Mouse (Mus musculus): Measurements from ENCODE around the gene Stk32c.

DNA sequence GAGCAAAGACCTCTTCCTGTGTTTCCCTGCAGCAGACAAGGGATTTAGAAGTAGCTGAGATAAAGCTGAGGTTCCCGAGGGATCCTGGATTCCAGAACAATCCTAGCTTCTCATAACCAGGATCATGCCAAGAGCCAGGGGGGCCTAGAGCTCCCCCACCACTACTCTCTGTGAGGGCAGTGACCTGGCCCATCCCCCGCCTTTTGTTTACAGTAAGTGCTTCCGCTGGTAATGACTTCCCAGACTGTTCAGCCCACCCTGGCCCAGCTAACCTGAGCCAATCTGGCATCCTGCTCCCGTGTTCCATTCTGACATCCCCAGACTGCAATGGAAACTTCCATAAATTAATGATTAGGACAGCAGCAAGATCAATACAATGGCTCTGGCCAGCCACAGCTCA lies 65.7 kb downstream of the Stk32c start:
- no peak for TF ChIP-seq CTCF (IDR thresholded peaks at IDR 0.05; ENCODE audit: extremely low read depth, insufficient read depth, low read length)
- TF ChIP-seq POLR2A (IDR thresholded peaks at IDR 0.05; ENCODE audit: extremely low read depth, insufficient read depth, low read length): no peak
